Mouse (Mus musculus) midbrain, postnatal 0 days (tissue): ENCODE results near the gene Gpsm1. TPM values are rescaled to one million over a fixed set of nuclear protein-coding genes. Genes with fewer than 3 reads are reported as not detected.
A peak's percentile ranks its signal among the peaks of the same experiment; 100 is the strongest.

ENCODE experiments used
- ATAC-seq: fragments of 200-750 bp; cut with Nextera tagmentation; 2 replicates; pipeline ENCODE4 v1.8.0; 2017; ENCODE audit warnings: moderate number of reproducible peaks, mild to moderate bottlenecking, moderate TSS enrichment, moderate library complexity; ENCODE audit not compliant: low FRiP score
- DNase-seq: peaks from one replicate; pipeline ENCODE4 v3.0.0-alpha.2; 2015; ENCODE audit warnings: low spot score
- H3K27ac ChIP-seq: fragments of 300-500 bp; sonication (generic); 2 replicates; pipeline ENCODE4 v1.5.1; 2014; ENCODE audit warnings: low read depth, mild to moderate bottlenecking, low read length, mixed read lengths
- H3K27me3 ChIP-seq: fragments of 300-500 bp; sonication (generic); 2 replicates; pipeline ENCODE4 v1.6.1; 2014; ENCODE audit warnings: low read length, control low read depth, mixed read lengths; ENCODE audit not compliant: insufficient read depth
- H3K36me3 ChIP-seq: fragments of 300-500 bp; sonication (generic); 2 replicates; pipeline ENCODE4 v1.6.1; 2014; ENCODE audit warnings: low read length, control low read depth, mixed read lengths; ENCODE audit not compliant: insufficient read depth
- H3K4me1 ChIP-seq: fragments of 300-500 bp; sonication (generic); 2 replicates; pipeline ENCODE4 v1.6.1; 2014; ENCODE audit warnings: mild to moderate bottlenecking, control low read depth, antibody characterized with exemption, low read length, mixed read lengths; ENCODE audit not compliant: insufficient read depth
- H3K4me2 ChIP-seq: fragments of 300-500 bp; sonication (generic); 2 replicates; pipeline ENCODE4 v1.6.1; 2014; ENCODE audit warnings: low read depth, mild to moderate bottlenecking, low read length, mixed read lengths; ENCODE audit not compliant: poor library complexity, severe bottlenecking
- H3K4me3 ChIP-seq: fragments of 300-500 bp; sonication (generic); 2 replicates; pipeline ENCODE4 v1.5.1; 2014; ENCODE audit warnings: low read depth, mild to moderate bottlenecking, low read length, moderate library complexity
- H3K9ac ChIP-seq: fragments of 300-500 bp; sonication (generic); replicated peaks from 2 replicates; pipeline ENCODE4 v1.6.1; 2014; ENCODE audit warnings: mild to moderate bottlenecking, low read length, moderate library complexity, mixed read lengths; ENCODE audit not compliant: poor library complexity, severe bottlenecking
- H3K9me3 ChIP-seq: fragments of 300-500 bp; sonication (generic); 2 replicates; pipeline ENCODE4 v1.6.1; 2016; ENCODE audit warnings: low read length, control low read depth
- CTCF ChIP-seq: IDR thresholded peaks from 2 replicates; pipeline ENCODE4 v1.5.1; 2016; ENCODE audit warnings: antibody characterized with exemption, mild to moderate bottlenecking
- WGBS: fragments of 180-500 bp; shearing (Covaris S2); extraction: QIAGEN DNeasy Blood & Tissue Kit; methylation state at CpG from one replicate; pipeline ENCODE4 v1.1.7; 2014; 5-methylcytosine and 5-hydroxymethylcytosine counted together
- polyA plus RNA-seq: library from polyadenylated mRNA; unstranded; fragments of >200 nt; fragmentation: Nextera tagmentation; extraction: Ambion mirVana; gene quantifications from 2 replicates; pipeline ENCODE4 v1.2.1, GENCODE M21; 2015
- total RNA-seq: library from RNA; depleted of rRNA; stranded (reverse); fragments of >200 nt; gene quantifications from 2 replicates; pipeline ENCODE4 v1.2.3, GENCODE M21; 2014

Gene Gpsm1
- total and polyA plus RNA-seq, 2 experiments from 2014 or later = 163 to 286 TPM

DNA sequence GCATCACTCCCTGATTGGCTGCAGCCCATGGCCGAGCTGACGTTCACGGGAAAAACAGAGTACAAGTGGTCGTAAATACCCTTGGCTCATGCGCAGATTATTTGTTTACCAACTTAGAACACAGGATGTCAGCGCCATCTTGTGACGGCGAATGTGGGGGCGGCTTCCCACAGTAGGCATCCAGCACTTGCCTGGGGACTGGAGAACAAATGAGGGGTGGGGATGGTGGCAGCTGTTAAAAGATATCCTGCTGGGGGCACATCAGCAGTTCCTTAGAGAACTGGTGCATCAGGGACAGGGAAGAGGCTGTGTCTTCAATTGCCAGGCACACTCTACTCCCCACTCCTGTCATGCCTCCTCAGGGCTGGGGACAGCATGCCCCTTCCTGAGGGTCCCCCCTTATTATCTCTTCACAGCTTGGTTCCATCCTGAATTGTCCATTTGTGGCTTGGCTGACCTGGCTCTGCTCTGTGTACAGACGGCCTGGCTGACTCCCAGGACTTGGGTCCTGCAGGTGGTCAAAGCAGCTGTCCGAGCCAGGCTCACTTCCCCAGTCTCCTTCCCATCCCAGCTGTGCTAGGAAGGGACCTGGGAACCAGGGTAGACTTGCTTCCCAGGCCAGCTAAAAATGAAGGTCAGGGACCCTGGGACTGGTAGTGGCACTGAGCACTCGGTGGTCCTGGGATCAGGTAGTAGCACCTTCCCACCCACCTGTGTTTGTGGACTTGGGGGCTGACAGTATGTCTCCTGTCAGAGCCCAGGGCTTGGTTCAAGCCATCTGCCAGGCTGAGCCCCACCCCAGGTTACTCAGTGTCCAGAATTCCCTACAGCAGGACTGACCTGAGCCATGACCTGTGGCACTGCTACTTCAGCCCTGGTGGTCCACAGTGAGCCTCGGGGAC lies 23.2 kb downstream of the Gpsm1 start:
- ATAC-seq (peak; percentile 41; the same call in 1 of the 2 replicates), DNase-seq (peak; percentile 38)
- no peaks in the 10 kb centered on the region for H3K9me3 ChIP-seq
- no peaks in the 10 kb centered on the region for H3K4me1 ChIP-seq
- H3K27me3 ChIP-seq = no peaks in the 10 kb centered on the region
- peaks cover 47% of the 10 kb centered on the region for H3K36me3 ChIP-seq
- H3K4me2 ChIP-seq = no peak overlapping the region
- TF ChIP-seq CTCF = no peak
- H3K27ac ChIP-seq = no peak overlapping the region
- no peak overlapping the region for H3K4me3 ChIP-seq
- no peak overlapping the region for H3K9ac ChIP-seq
- 80% methylated on average over 8 of the region's 13 CpGs for WGBS

DNA sequence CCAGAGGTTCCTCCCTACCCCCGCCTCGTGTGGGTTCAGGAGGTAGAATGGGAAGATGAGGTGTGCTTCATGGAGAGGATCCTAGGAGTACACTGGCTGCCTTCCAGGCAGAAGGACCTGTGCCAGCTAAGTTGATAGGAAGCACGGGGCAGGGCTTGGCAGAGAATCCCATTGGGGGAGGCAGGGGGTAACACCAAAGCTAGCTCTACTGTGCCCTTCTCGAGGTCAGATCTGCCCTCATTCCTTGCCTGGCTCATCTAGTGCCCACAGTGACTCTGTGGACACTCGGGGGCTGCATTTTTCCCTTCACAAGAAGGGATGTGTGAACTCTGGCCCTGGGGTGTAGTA lies 23.9 kb downstream of the Gpsm1 start:
- DNase-seq = no peak
- H3K27ac ChIP-seq = no peak overlapping the region
- no peaks in the 10 kb centered on the region for H3K9me3 ChIP-seq
- H3K4me3 ChIP-seq = no peak overlapping the region
- ATAC-seq = no peak
- peaks cover 54% of the 10 kb centered on the region for H3K36me3 ChIP-seq
- H3K4me2 ChIP-seq = no peak overlapping the region
- no peak for TF ChIP-seq CTCF
- 87% methylated on average over 5 of the region's 5 CpGs for WGBS
- no peak overlapping the region for H3K9ac ChIP-seq
- no peaks in the 10 kb centered on the region for H3K4me1 ChIP-seq
- no peaks in the 10 kb centered on the region for H3K27me3 ChIP-seq

GRCm38 (mm10) chr2:26341510-26341981 lies 26.2 kb downstream of the Gpsm1 start:
- no peak for TF ChIP-seq CTCF
- WGBS = 92% methylated on average over 2 of the region's 2 CpGs
- no peak overlapping the region for H3K9ac ChIP-seq
- H3K4me1 ChIP-seq = no peaks in the 10 kb centered on the region
- H3K4me3 ChIP-seq = no peak overlapping the region
- no peaks in the 10 kb centered on the region for H3K27me3 ChIP-seq
- H3K9me3 ChIP-seq = no peaks in the 10 kb centered on the region
- peak overlapping the region; percentile 38; the same call in 1 of the 2 replicates for H3K27ac ChIP-seq
- ATAC-seq = no peak
- H3K4me2 ChIP-seq = no peak overlapping the region
- no peak for DNase-seq
- H3K36me3 ChIP-seq = peaks cover 76% of the 10 kb centered on the region

- Histone ChIP-seq H3K27ac (no peak overlapping the region; the same call in 1 of the 2 replicates), H3K4me1 (no peaks in the 10 kb centered on the region), H3K4me3 (no peak overlapping the region), H3K36me3 (peaks cover 81% of the 10 kb centered on the region), H3K27me3 (no peaks in the 10 kb centered on the region), H3K4me2 (no peak overlapping the region), H3K9ac (no peak overlapping the region), H3K9me3 (no peaks in the 10 kb centered on the region)
- 78% methylated on average over 10 of the region's 10 CpGs for WGBS
- DNase-seq = peak; percentile 22
- ATAC-seq = no peak
- no peak for TF ChIP-seq CTCF
Measured at GRCm38 (mm10) chr2:26342044-26342443, 26.7 kb downstream of the Gpsm1 start.

GRCm38 (mm10) chr2:26342609-26343490 lies 27.5 kb downstream of the Gpsm1 start:
- Histone ChIP-seq H3K36me3 (peaks cover 89% of the 10 kb centered on the region), H3K27me3 (no peaks in the 10 kb centered on the region), H3K4me1 (no peaks in the 10 kb centered on the region), H3K4me2 (no peak overlapping the region), H3K27ac (no peak overlapping the region), H3K9me3 (no peaks in the 10 kb centered on the region), H3K9ac (no peak overlapping the region), H3K4me3 (no peak overlapping the region)
- 78% methylated on average over 11 of the region's 11 CpGs for WGBS
- TF ChIP-seq CTCF = no peak
- ATAC-seq (no peak), DNase-seq (no peak)
